ENCODE assay signal across 19 mouse cellular contexts in the genomic region with DNA sequence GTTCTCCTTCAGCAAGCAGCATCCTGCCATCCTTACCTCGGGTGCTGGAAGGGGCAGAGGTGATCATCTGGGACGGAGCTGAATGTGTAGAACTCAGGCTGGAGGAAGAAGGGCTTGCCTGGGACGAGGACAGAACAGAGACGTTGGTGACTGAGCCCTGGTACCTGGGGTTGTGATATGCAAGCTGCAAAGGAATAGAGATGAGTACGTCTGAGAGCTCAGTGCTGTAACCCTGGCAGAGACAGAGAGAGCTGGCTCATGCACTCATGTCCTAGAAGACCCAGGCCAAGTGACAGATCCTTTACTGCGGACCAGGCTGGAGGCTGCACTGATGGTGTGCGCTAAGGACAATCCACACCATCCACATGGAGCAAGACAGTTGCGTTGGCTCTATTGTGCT.
"Had no signal": no experiment of that assay in that cellular context is flagged by ENCODE, and none has a peak within 500 bp of the region (broad histone marks: within the 10 kb centered on the region; RNA-seq: fewer than 3 reads in every experiment).

No protein-coding gene starts in this region.

- ATAC-seq: midbrain, embryonic 16.5 days had no signal

- H3K4me1 ChIP-seq: midbrain, embryonic 10.5 days; midbrain, embryonic 12.5 days; neural tube, embryonic 13.5 days; neural tube, embryonic 15.5 days had no signal

- H3K4me3 ChIP-seq: midbrain, embryonic 10.5 days; midbrain, embryonic 12.5 days; myocyte; neural tube, embryonic 13.5 days; neural tube, embryonic 15.5 days had no signal

- DNase-seq: lung, adult 18-20 months; lung, embryonic 14.5 days; lung, postnatal 10 days; lung, postnatal 4 days; midbrain, embryonic 14.5 days; retina, postnatal 1 day; right cerebral cortex, adult 18-20 months; right cerebral cortex, postnatal 25 days; right cerebral cortex, postnatal 4 days; spleen, adult 18-20 months; thymus, adult 18-20 months; thymus, postnatal 14 days; thymus, postnatal 36 days had no signal

- H3K27ac ChIP-seq: midbrain, embryonic 10.5 days; midbrain, embryonic 12.5 days; neural tube, embryonic 13.5 days; neural tube, embryonic 15.5 days had no signal

- H3K4me2 ChIP-seq: lung, embryonic 14.5 days; midbrain, embryonic 12.5 days; neural tube, embryonic 13.5 days; neural tube, embryonic 15.5 days had no signal

- H3K36me3 ChIP-seq: midbrain, embryonic 12.5 days had no signal

- H3K9ac ChIP-seq: lung, embryonic 14.5 days; midbrain, embryonic 12.5 days; neural tube, embryonic 13.5 days; neural tube, embryonic 15.5 days had no signal

- H3K9me3 ChIP-seq: midbrain, embryonic 10.5 days; midbrain, embryonic 12.5 days; neural tube, embryonic 13.5 days; neural tube, embryonic 15.5 days had no signal

- H3K27me3 ChIP-seq: midbrain, embryonic 12.5 days; neural tube, embryonic 13.5 days; neural tube, embryonic 15.5 days had no signal
